Mouse (Mus musculus) neural tube, embryonic 11.5 days (tissue): ENCODE measurements at regions not wholly inside any gene's neighbourhood (a gene's known extent, or its start where the extent isn't known, plus 50 kb on each side); places are given as distances from the start of the nearest gene placed in this dataset.

Source experiments
- ATAC-seq: fragments of 200-750 bp; cut with Nextera tagmentation; 2 replicates; pipeline ENCODE4 v1.8.0; 2017; ENCODE audit warnings: moderate number of reproducible peaks, mild to moderate bottlenecking, moderate TSS enrichment, moderate library complexity; ENCODE audit not compliant: insufficient read depth, low FRiP score, low TSS enrichment
- DNase-seq: peaks from one replicate; pipeline ENCODE4 v3.0.0-alpha.2; 2015; ENCODE audit warnings: low spot score
- H3K27ac ChIP-seq: fragments of 300-500 bp; sonication (generic); 2 replicates; pipeline ENCODE4 v1.5.1; 2014; ENCODE audit warnings: low read depth, mild to moderate bottlenecking, low read length
- H3K27me3 ChIP-seq: fragments of 300-500 bp; sonication (generic); 2 replicates; pipeline ENCODE4 v1.6.1; 2014; ENCODE audit warnings: mild to moderate bottlenecking, low read length, mixed read lengths; ENCODE audit not compliant: control insufficient read depth, insufficient read depth
- H3K36me3 ChIP-seq: fragments of 300-500 bp; sonication (generic); 2 replicates; pipeline ENCODE4 v1.6.1; 2014; ENCODE audit warnings: mild to moderate bottlenecking, low read length, moderate library complexity, mixed read lengths; ENCODE audit not compliant: control insufficient read depth, insufficient read depth
- H3K4me1 ChIP-seq: fragments of 300-500 bp; sonication (generic); 2 replicates; pipeline ENCODE4 v1.6.1; 2014; ENCODE audit warnings: low read length, mixed read lengths; ENCODE audit not compliant: control insufficient read depth, insufficient read depth
- H3K4me2 ChIP-seq: fragments of 300-500 bp; sonication (generic); 2 replicates; pipeline ENCODE4 v1.6.1; 2014; ENCODE audit warnings: low read depth, mild to moderate bottlenecking, moderate library complexity
- H3K4me3 ChIP-seq: fragments of 300-500 bp; sonication (generic); 2 replicates; pipeline ENCODE4 v1.5.1; 2014; ENCODE audit warnings: low read depth, low read length
- H3K9ac ChIP-seq: fragments of 300-500 bp; sonication (generic); 2 replicates; pipeline ENCODE4 v1.6.1; 2014; ENCODE audit warnings: mild to moderate bottlenecking, low read length
- H3K9me3 ChIP-seq: fragments of 300-500 bp; sonication (generic); 2 replicates; pipeline ENCODE4 v1.6.1; 2016; ENCODE audit warnings: low read length; ENCODE audit not compliant: control insufficient read depth
- WGBS: fragments of 180-500 bp; shearing (Covaris S2); extraction: QIAGEN DNeasy Blood & Tissue Kit; methylation state at CpG from one replicate; pipeline ENCODE4 v1.1.7; 2014; 5-methylcytosine and 5-hydroxymethylcytosine counted together

- no peak overlapping the region for H3K9ac ChIP-seq
- no peaks in the 10 kb centered on the region for H3K36me3 ChIP-seq
- DNase-seq (no peak), ATAC-seq (no peak)
- no peaks in the 10 kb centered on the region for H3K9me3 ChIP-seq
- no peak overlapping the region for H3K4me2 ChIP-seq
- no peak overlapping the region for H3K4me3 ChIP-seq
- no peak overlapping the region for H3K27ac ChIP-seq
- WGBS = 33% methylated on average over 1 of the region's 1 CpGs
- no peaks in the 10 kb centered on the region for H3K4me1 ChIP-seq
- no peaks in the 10 kb centered on the region for H3K27me3 ChIP-seq
Observed at GRCm38 (mm10) chr16:51457166-51457565, 573.9 kb upstream of the Cblb start.

GRCm38 (mm10) chr16:51475690-51476089 lies 555.3 kb upstream of the Cblb start:
- H3K9ac ChIP-seq = no peak overlapping the region
- 18% methylated on average over 3 of the region's 3 CpGs for WGBS
- DNase-seq = no peak
- no peak overlapping the region for H3K4me3 ChIP-seq
- no peak overlapping the region for H3K4me2 ChIP-seq
- H3K27me3 ChIP-seq = no peaks in the 10 kb centered on the region
- ATAC-seq = no peak
- no peak overlapping the region for H3K27ac ChIP-seq
- no peaks in the 10 kb centered on the region for H3K36me3 ChIP-seq
- no peaks in the 10 kb centered on the region for H3K4me1 ChIP-seq
- H3K9me3 ChIP-seq = no peaks in the 10 kb centered on the region

- WGBS = 85% methylated on average over 2 of the region's 2 CpGs
- DNase-seq (no peak), ATAC-seq (no peak)
- no peaks in the 10 kb centered on the region for H3K36me3 ChIP-seq
- H3K4me2 ChIP-seq = no peak overlapping the region
- H3K27me3 ChIP-seq = no peaks in the 10 kb centered on the region
- no peak overlapping the region for H3K9ac ChIP-seq
- H3K9me3 ChIP-seq = no peaks in the 10 kb centered on the region
- no peak overlapping the region for H3K27ac ChIP-seq
- no peaks in the 10 kb centered on the region for H3K4me1 ChIP-seq
- H3K4me3 ChIP-seq = no peak overlapping the region
Observed at GRCm38 (mm10) chr16:51496096-51496495, 534.9 kb upstream of the Cblb start.

GRCm38 (mm10) chr16:51497777-51498176 lies 533.2 kb upstream of the Cblb start:
- Histone ChIP-seq H3K27ac (no peak overlapping the region), H3K27me3 (no peaks in the 10 kb centered on the region), H3K9ac (no peak overlapping the region), H3K4me3 (no peak overlapping the region), H3K9me3 (no peaks in the 10 kb centered on the region), H3K36me3 (no peaks in the 10 kb centered on the region), H3K4me1 (no peaks in the 10 kb centered on the region), H3K4me2 (no peak overlapping the region)
- DNase-seq (no peak), ATAC-seq (no peak)
- WGBS = 90% methylated on average over 7 of the region's 7 CpGs

- ATAC-seq = no peak
- peak; percentile 21 for DNase-seq
- H3K27ac ChIP-seq = no peak overlapping the region
Observed at GRCm38 (mm10) chr16:51517079-51517478, 513.9 kb upstream of the Cblb start.

DNA sequence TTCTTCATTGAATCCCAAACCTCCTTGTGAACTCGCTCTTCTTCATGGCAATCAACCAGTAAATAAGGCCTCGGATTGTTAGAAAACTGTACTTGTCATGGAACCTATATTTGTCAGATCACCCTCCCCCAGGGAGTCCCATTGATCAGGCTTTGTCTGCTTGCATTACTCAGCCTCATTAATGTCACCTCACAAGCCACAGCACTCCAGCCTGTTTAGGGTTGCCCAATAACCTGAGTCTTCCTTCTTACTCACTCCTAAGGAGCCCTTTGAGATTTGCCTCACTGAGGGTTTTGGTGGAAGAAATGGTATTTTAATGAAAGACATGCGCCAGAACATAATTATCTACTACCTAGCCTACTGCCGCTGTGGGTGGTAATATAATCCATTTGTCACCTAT lies 510.3 kb upstream of the Cblb start:
- Histone ChIP-seq H3K4me2 (no peak overlapping the region), H3K4me3 (no peak overlapping the region), H3K9ac (no peak overlapping the region), H3K27me3 (no peaks in the 10 kb centered on the region), H3K9me3 (no peaks in the 10 kb centered on the region), H3K27ac (no peak overlapping the region; the same call in 1 of the 2 replicates), H3K36me3 (no peaks in the 10 kb centered on the region), H3K4me1 (peaks cover 5% of the 10 kb centered on the region)
- DNase-seq (peak; percentile 53), ATAC-seq (peak; percentile 64)
- 62% methylated on average over 4 of the region's 4 CpGs for WGBS

More at GRCm38 (mm10) chr16:51517079-51517478, 513.9 kb upstream of the Cblb start:
- H3K4me1 ChIP-seq = no peaks in the 10 kb centered on the region; the same call in 1 of the 2 replicates
- no peak overlapping the region for H3K4me3 ChIP-seq
- H3K36me3 ChIP-seq = no peaks in the 10 kb centered on the region
- no peak overlapping the region for H3K9ac ChIP-seq
- no peaks in the 10 kb centered on the region for H3K9me3 ChIP-seq
- H3K27me3 ChIP-seq = no peaks in the 10 kb centered on the region
- 68% methylated on average over 3 of the region's 3 CpGs for WGBS
- no peak overlapping the region for H3K4me2 ChIP-seq

- no peak overlapping the region for H3K4me3 ChIP-seq
- H3K4me2 ChIP-seq = no peak overlapping the region
- ATAC-seq (peak; percentile 73; the same call in 1 of the 2 replicates), DNase-seq (peak; percentile 36)
- H3K27me3 ChIP-seq = no peaks in the 10 kb centered on the region
- no peaks in the 10 kb centered on the region for H3K36me3 ChIP-seq
- H3K27ac ChIP-seq = 0 out of 2 replicates have a peak overlapping the region, but pooled peaks have one; percentile 29
- WGBS = 75% methylated on average over 13 of the region's 13 CpGs
- H3K4me1 ChIP-seq = peaks cover 5% of the 10 kb centered on the region
- no peak overlapping the region for H3K9ac ChIP-seq
- no peaks in the 10 kb centered on the region for H3K9me3 ChIP-seq
Observed at GRCm38 (mm10) chr16:51521317-51522092, 509.5 kb upstream of the Cblb start.

DNA sequence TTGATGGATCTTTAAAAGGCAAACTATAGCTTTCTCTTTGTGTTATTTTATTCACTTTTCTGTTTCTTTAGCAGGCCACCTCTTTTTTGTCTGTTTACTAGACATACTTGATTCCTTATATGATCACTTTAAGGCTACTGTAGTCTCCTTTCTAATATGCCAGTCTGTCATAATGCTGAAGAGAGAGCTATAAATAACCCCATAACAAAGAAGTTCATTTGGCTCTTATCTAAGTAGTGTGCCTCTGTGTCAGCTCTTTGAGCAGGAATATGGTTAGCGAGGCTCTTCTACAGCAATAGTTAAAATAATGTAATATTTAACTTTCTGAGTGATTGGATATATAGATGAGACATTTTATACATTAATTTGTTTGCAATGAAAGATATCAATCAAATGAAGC lies 507.0 kb upstream of the Cblb start:
- ATAC-seq (no peak), DNase-seq (no peak)
- Histone ChIP-seq H3K9ac (no peak overlapping the region), H3K4me1 (peaks cover 5% of the 10 kb centered on the region), H3K4me2 (no peak overlapping the region), H3K36me3 (no peaks in the 10 kb centered on the region), H3K9me3 (no peaks in the 10 kb centered on the region), H3K27ac (no peak overlapping the region), H3K27me3 (no peaks in the 10 kb centered on the region), H3K4me3 (no peak overlapping the region)
- 90% methylated on average over 1 of the region's 1 CpGs for WGBS

DNA sequence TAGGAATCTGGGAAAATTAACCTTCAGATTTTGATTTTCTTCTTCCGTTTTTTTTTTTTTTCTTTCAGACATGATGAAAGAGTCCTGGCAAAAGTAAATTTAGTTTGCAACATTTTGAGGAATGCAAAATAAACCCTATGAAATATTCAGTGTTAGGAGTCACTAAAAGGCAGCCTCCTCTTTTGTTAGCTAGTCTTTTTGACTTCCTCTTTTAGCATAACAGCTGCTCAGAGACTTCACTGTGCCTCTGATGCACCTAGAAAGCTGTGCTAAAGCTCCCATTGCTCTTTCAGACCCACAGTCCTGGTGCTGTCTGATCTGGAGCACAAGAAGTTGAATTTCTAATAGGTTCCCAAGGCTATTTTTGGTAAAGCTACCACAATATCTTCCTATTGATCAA lies 498.5 kb upstream of the Cblb start:
- Histone ChIP-seq H3K27me3 (no peaks in the 10 kb centered on the region), H3K4me2 (no peak overlapping the region), H3K36me3 (no peaks in the 10 kb centered on the region), H3K9me3 (no peaks in the 10 kb centered on the region), H3K4me3 (no peak overlapping the region), H3K9ac (no peak overlapping the region), H3K4me1 (no peaks in the 10 kb centered on the region), H3K27ac (no peak overlapping the region)
- ATAC-seq = no peak
- 89% methylated on average over 1 of the region's 1 CpGs for WGBS
- no peak for DNase-seq
